Mouse (Mus musculus) megakaryocyte, embryonic 14.5 days (primary cell): ENCODE measurements around the gene Gm28374. TPM values are rescaled to one million over a fixed set of nuclear protein-coding genes. Genes with fewer than 3 reads are reported as not detected.

Experiments used
- H3K27me3 ChIP-seq: replicated peaks from 2 replicates; pipeline ENCODE3; 2012; ENCODE audit warnings: inconsistent platforms
- H3K36me3 ChIP-seq: replicated peaks from 2 replicates; pipeline ENCODE3; 2012; ENCODE audit warnings: low read length, inconsistent platforms, mixed read lengths
- H3K4me1 ChIP-seq: 2 replicates; pipeline ENCODE4 v1.6.1; 2012; ENCODE audit warnings: inconsistent platforms
- H3K4me3 ChIP-seq: replicated peaks from 2 replicates; pipeline ENCODE3; 2012; ENCODE audit warnings: moderate library complexity, mild to moderate bottlenecking, inconsistent platforms
- H3K9me3 ChIP-seq: 2 replicates; pipeline ENCODE4 v1.6.1; 2012; ENCODE audit warnings: inconsistent platforms
- FLI1 ChIP-seq: IDR thresholded peaks from 2 replicates; pipeline ENCODE4 v1.6.1; 2012; ENCODE audit warnings: low read length, inconsistent platforms, mixed read lengths
- GATA1 ChIP-seq: IDR thresholded peaks from 3 replicates; pipeline ENCODE4 v1.6.1; 2012; ENCODE audit warnings: mixed read lengths, low read length, inconsistent platforms, borderline replicate concordance
- polyA plus RNA-seq: library from polyadenylated mRNA; stranded (reverse); fragments of >175 nt; gene quantifications from 2 replicates; pipeline ENCODE4 v1.2.3, GENCODE M21; 2012; ENCODE audit warnings: low replicate concordance; ENCODE audit not compliant: insufficient read depth

The Gm28374 gene
- polyA plus RNA-seq, 1 experiment: not detected

- H3K4me1 ChIP-seq: peaks cover 39% of the 10 kb centered on the region
- H3K27me3 ChIP-seq: no peaks in the 10 kb centered on the region
- H3K9me3 ChIP-seq: no peaks in the 10 kb centered on the region
- no peak overlapping the region for H3K4me3 ChIP-seq
- no peak for TF ChIP-seq FLI1
- TF ChIP-seq GATA1: no peak
- peaks cover 64% of the 10 kb centered on the region for H3K36me3 ChIP-seq
These were observed 13.1 kb downstream of the Gm28374 start for GRCm38 (mm10) chr19:6068951-6069350.

DNA sequence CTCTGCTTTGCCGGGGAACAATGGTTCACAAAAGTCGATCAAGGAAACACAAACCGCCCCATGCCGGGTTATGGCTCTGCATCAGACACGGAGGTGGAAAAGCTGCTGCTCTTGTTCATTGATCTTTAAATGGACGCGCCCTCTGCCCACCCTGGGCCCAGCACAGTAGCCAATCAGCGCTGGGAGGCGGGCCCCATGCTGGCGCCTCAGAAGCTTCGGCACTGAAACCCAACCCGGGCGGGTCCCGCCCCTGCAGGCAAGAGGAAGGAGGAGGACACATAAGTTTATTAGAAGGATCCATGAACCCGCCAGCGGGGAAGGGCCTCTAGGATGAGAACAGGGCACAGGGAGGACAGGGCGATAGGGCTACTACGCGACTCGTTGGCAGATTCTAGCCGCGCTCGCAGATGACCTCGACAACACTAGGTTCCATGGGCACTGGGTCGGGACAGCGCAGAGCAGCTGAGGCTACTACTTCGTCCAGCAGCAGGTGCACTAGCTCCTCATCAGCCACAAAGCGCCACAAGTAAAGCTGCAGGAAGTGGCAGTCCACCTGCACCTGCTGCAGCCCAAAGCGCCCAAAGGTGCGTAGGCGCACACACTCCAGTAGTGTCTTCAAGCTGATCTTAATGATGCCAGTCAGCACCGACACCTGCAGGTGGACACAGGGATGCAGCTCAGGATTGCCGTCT lies 14.2 kb downstream of the Gm28374 start, which contains the start of gene Tm7sf2:
Gene Tm7sf2, minus strand, starts transcription at position 650 of the 692 bp plus-strand sequence.
- TF ChIP-seq FLI1 (no peak), GATA1 (no peak)
- no peaks in the 10 kb centered on the region for H3K9me3 ChIP-seq
- H3K36me3 ChIP-seq: peaks cover 61% of the 10 kb centered on the region
- peaks cover 50% of the 10 kb centered on the region for H3K4me1 ChIP-seq
- no peaks in the 10 kb centered on the region for H3K27me3 ChIP-seq
- H3K4me3 ChIP-seq: peak within 1 kb of the TSS; percentile 94

DNA sequence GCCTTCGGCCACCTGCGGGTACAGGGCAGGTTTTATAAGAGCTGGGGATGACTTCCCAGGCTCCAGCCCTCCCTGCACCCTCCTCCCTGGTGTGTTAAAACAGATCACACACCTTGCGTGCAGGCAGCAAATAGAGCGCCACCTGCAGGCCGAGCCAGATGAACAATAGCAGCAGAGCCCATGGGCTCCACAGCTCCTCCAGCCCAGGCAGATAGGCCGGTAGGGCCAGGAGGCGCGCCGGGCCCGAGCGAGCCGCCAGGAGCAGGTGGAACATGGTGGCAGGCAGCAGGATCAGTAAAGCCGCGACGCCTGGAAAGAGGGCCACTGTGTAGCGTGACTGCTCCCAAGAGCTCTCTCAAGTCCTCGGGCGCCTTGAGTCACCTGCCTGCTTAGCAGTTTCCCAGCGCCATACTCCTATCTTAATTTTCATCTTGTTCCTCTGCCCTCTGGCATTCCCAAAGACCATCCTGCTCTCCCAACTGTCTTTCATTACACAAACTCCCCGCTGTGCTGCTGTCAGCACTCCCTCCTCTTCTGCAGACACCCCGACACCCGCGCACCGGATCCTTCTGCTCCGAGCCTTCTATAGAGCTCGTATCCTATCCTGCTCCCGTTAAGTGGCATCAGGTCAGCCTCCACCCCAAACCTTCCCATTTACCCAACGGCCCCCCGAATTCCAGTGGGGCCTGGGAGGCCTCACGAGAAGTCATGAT lies 14.9 kb downstream of the Gm28374 start:
- H3K27me3 ChIP-seq: no peaks in the 10 kb centered on the region
- no peaks in the 10 kb centered on the region for H3K9me3 ChIP-seq
- H3K4me3 ChIP-seq: peak overlapping the region; percentile 94
- H3K36me3 ChIP-seq: peaks cover 56% of the 10 kb centered on the region
- no peak for TF ChIP-seq GATA1
- TF ChIP-seq FLI1: no peak
- peaks cover 57% of the 10 kb centered on the region for H3K4me1 ChIP-seq

GRCm38 (mm10) chr19:6066571-6066970 lies 15.5 kb downstream of the Gm28374 start:
- no peaks in the 10 kb centered on the region for H3K27me3 ChIP-seq
- H3K4me3 ChIP-seq: peak overlapping the region; percentile 94
- peaks cover 63% of the 10 kb centered on the region for H3K4me1 ChIP-seq
- H3K36me3 ChIP-seq: peaks cover 50% of the 10 kb centered on the region
- H3K9me3 ChIP-seq: no peaks in the 10 kb centered on the region
- TF ChIP-seq GATA1: no peak

- Histone ChIP-seq H3K27me3 (no peaks in the 10 kb centered on the region), H3K4me3 (peak overlapping the region; percentile 69), H3K9me3 (no peaks in the 10 kb centered on the region), H3K36me3 (peaks cover 25% of the 10 kb centered on the region), H3K4me1 (peaks cover 65% of the 10 kb centered on the region)
- TF ChIP-seq FLI1: no peak
- no peak for TF ChIP-seq GATA1
These were observed 19.0 kb downstream of the Gm28374 start for GRCm38 (mm10) chr19:6063081-6063480.

DNA sequence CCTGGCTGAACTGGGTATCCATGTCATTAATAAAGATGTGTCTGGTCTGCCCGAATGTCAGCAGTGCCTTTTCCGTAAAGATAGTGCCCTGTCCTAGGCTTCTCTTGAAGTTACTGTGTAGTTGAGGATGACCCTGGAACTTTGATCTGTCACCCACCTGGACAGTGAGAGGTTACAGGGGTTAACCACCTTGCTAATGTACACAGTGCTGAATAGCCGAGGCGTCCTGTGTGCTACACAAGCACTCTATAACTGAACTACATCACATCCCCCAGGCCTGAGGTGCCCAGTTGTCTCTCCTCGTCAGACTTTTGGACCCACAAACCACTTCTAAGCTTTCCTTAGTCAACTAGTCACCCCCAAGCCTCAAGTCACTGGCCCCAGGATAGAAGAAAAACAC lies 19.6 kb downstream of the Gm28374 start:
- H3K36me3 ChIP-seq: peaks cover 23% of the 10 kb centered on the region
- peak overlapping the region; percentile 97 for H3K4me3 ChIP-seq
- no peak for TF ChIP-seq FLI1
- no peak for TF ChIP-seq GATA1
- no peaks in the 10 kb centered on the region for H3K9me3 ChIP-seq
- H3K27me3 ChIP-seq: no peaks in the 10 kb centered on the region
- peaks cover 59% of the 10 kb centered on the region for H3K4me1 ChIP-seq

GRCm38 (mm10) chr19:6061641-6062302 lies 20.3 kb downstream of the Gm28374 start:
- H3K36me3 ChIP-seq: peaks cover 23% of the 10 kb centered on the region

GRCm38 (mm10) chr19:6061021-6061533 lies 21.0 kb downstream of the Gm28374 start, which contains the start of gene Znhit2:
Gene Znhit2, plus strand, starts transcription at chr19:6061192.
- TF ChIP-seq FLI1: peak; percentile 90; the same call in 1 of the 2 replicates
- peak; percentile 93 for TF ChIP-seq GATA1
- peaks cover 25% of the 10 kb centered on the region for H3K36me3 ChIP-seq
- no peaks in the 10 kb centered on the region for H3K27me3 ChIP-seq
- no peaks in the 10 kb centered on the region for H3K9me3 ChIP-seq
- peaks cover 59% of the 10 kb centered on the region for H3K4me1 ChIP-seq
- peak within 1 kb of the TSS; percentile 97 for H3K4me3 ChIP-seq

More at GRCm38 (mm10) chr19:6061641-6062302, 20.3 kb downstream of the Gm28374 start:
- H3K27me3 ChIP-seq: no peaks in the 10 kb centered on the region
- H3K4me1 ChIP-seq: peaks cover 59% of the 10 kb centered on the region
- TF ChIP-seq GATA1 (no peak), FLI1 (no peak)
- H3K4me3 ChIP-seq: peak overlapping the region; percentile 97
- no peaks in the 10 kb centered on the region for H3K9me3 ChIP-seq

DNA sequence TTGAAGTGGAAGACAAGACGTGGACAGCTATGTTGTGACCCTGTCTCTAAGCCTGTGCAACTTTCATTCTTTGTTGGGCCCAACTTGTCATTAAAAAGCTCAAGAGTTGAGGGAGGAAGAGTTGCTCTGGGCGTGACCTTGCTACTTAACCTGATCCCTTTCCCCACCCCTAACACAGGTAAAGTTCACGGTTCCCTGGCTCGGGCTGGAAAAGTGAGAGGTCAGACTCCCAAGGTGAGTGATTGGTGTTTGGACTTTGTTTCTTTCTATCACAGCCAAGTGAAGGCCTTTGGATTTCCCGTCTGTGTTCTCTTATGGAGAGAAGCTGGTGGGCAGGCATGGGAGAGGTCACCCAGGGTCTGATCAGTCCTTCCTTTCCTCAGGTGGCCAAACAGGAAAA lies 23.1 kb downstream of the Gm28374 start:
- Histone ChIP-seq H3K9me3 (no peaks in the 10 kb centered on the region), H3K36me3 (peaks cover 38% of the 10 kb centered on the region), H3K27me3 (no peaks in the 10 kb centered on the region), H3K4me1 (peaks cover 69% of the 10 kb centered on the region), H3K4me3 (peak overlapping the region; percentile 100)
- TF ChIP-seq GATA1: no peak
- TF ChIP-seq FLI1: no peak
